Mouse (Mus musculus): ENCODE measurements around the gene Lgals2. TPM values are rescaled to one million over a fixed set of nuclear protein-coding genes. Genes with fewer than 3 reads are reported as not detected.

The Lgals2 gene
- polyA plus RNA-seq, 1 experiment, result 1.3 TPM

DNA sequence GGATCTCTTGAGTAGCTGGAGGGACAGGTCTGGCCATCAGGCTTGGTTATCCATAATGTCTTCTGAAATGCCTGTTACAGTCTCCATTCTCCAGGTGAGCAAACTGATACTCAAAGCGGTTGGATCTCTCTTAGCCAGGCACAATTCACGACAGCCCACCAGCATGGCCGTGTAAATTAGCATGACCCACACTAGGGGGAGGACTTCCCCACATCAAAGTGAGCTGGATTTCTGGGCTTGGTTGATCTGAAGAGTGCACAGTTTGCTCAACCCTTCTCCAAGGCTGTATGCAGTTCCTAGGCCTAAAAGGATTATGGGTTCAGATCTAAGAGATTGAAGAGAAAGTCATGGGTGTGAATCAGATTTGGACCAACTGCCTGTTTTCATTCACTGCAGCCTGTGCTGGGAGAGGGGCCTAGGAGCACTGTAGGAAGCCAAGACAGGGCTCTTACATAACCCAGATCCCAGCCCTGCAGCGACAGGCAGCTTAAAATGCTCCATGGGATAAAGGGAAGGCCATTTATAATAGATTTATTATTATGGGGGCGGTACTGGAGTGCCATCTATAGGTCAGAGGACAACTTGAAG is 16.8 kb upstream of the Lgals2 start:
- H3ac ChIP-seq (ENCODE audit: control insufficient read depth, insufficient read length, low read depth), result no peak overlapping the region
- TF ChIP-seq MYOD1 (IDR thresholded peaks at IDR 0.05; ENCODE audit: control insufficient read depth, insufficient read length, low read depth) (no peak), MAX (IDR thresholded peaks at IDR 0.05) (no peak), FOSL1 (IDR thresholded peaks at IDR 0.05; ENCODE audit: insufficient read depth, low read length, poor library complexity, severe bottlenecking) (no peak), CTCF (IDR thresholded peaks at IDR 0.05; ENCODE audit: control insufficient read depth, insufficient read depth, insufficient read length) (no peak), USF1 (IDR thresholded peaks at IDR 0.05; ENCODE audit: low read depth) (no peak), CEBPB (IDR thresholded peaks at IDR 0.05; ENCODE audit: low read depth) (no peak), MYOG (IDR thresholded peaks at IDR 0.05; ENCODE audit: control insufficient read depth, extremely low read depth, insufficient read length) (no peak)

DNA sequence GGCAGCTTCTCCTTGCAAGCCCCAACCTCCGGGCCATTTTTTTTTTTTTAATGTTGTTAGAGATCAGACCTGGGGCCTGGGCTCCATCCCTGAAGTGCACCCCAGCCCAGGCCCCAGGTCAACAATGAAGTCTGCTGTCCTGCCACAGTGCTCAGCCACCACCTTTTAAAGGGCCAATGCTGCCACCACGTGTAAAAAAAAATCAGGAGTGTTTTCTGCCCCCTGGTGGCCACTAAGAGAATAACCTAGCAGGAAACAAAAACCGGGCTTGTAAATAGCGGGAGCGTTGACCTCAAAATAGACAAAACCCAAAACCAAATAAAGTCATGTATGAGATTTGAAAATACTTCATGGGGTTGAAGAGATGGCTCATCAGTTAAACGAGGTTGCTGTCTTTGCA is 14.4 kb upstream of the Lgals2 start:
- TF ChIP-seq USF1 (IDR thresholded peaks at IDR 0.05; ENCODE audit: low read depth) (no peak), CTCF (IDR thresholded peaks at IDR 0.05; ENCODE audit: control insufficient read depth, insufficient read depth, insufficient read length) (peak; percentile 22), MYOD1 (IDR thresholded peaks at IDR 0.05; ENCODE audit: control insufficient read depth, insufficient read length, low read depth) (no peak), MAX (IDR thresholded peaks at IDR 0.05) (peak; percentile 90), CEBPB (IDR thresholded peaks at IDR 0.05; ENCODE audit: low read depth) (no peak), MYOG (IDR thresholded peaks at IDR 0.05; ENCODE audit: control insufficient read depth, extremely low read depth, insufficient read length) (no peak)
- Histone ChIP-seq H3K4me3 (ENCODE audit: insufficient read depth, poor library complexity, severe bottlenecking) (no peak overlapping the region), H3K27me3 (ENCODE audit: control insufficient read depth, insufficient read depth, insufficient read length) (no peaks in the 10 kb centered on the region), H3K79me2 (ENCODE audit: control insufficient read depth, insufficient read depth) (no peaks in the 10 kb centered on the region), H3K36me3 (ENCODE audit: control insufficient read depth, insufficient read depth) (no peaks in the 10 kb centered on the region), H3ac (ENCODE audit: control insufficient read depth, insufficient read length, low read depth) (no peak overlapping the region), H3K79me3 (ENCODE audit: low read depth) (no peaks in the 10 kb centered on the region)

More for the DNA sequence above, 16.8 kb upstream of the Lgals2 start:
- no peaks in the 10 kb centered on the region for H3K79me3 ChIP-seq (ENCODE audit: low read depth)
- no peak overlapping the region for H3K4me3 ChIP-seq (ENCODE audit: insufficient read depth, poor library complexity, severe bottlenecking)
- H3K36me3 ChIP-seq (ENCODE audit: control insufficient read depth, insufficient read depth), result no peaks in the 10 kb centered on the region
- H3K27me3 ChIP-seq (ENCODE audit: control insufficient read depth, insufficient read depth, insufficient read length), result no peaks in the 10 kb centered on the region
- H3K79me2 ChIP-seq (ENCODE audit: control insufficient read depth, insufficient read depth), result no peaks in the 10 kb centered on the region

DNA sequence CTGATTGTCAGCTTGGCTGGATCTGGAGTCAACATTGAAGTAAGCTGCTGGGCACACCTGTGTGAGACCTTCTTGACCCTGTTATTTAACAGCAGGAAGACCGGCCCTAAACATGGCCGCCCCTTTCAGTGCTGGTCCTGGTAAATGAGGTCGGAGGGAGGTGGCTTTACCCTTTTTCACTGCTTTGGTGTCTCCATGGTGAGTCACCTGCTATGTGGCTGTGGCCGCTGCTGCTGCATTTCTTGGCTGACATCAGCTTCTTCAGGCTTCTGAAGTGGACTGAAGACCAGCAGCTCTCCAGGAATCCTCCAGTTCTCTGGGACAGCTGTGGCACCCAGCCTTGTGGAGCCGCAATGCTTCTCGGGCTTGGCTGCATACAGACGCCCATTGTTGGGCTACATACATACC is 13.5 kb upstream of the Lgals2 start:
- TF ChIP-seq FOSL1 (IDR thresholded peaks at IDR 0.05; ENCODE audit: insufficient read depth, low read length, poor library complexity, severe bottlenecking) (peak; percentile 81), MYOD1 (IDR thresholded peaks at IDR 0.05; ENCODE audit: control insufficient read depth, insufficient read length, low read depth) (no peak), CTCF (IDR thresholded peaks at IDR 0.05; ENCODE audit: control insufficient read depth, insufficient read depth, insufficient read length) (no peak), MAX (IDR thresholded peaks at IDR 0.05) (peak; percentile 41), MYOG (IDR thresholded peaks at IDR 0.05; ENCODE audit: control insufficient read depth, extremely low read depth, insufficient read length) (no peak), CEBPB (IDR thresholded peaks at IDR 0.05; ENCODE audit: low read depth) (no peak), USF1 (IDR thresholded peaks at IDR 0.05; ENCODE audit: low read depth) (no peak)
- Histone ChIP-seq H3K27me3 (ENCODE audit: control insufficient read depth, insufficient read depth, insufficient read length) (no peaks in the 10 kb centered on the region), H3K79me3 (ENCODE audit: low read depth) (no peaks in the 10 kb centered on the region), H3K4me3 (ENCODE audit: insufficient read depth, poor library complexity, severe bottlenecking) (no peak overlapping the region), H3K79me2 (ENCODE audit: control insufficient read depth, insufficient read depth) (no peaks in the 10 kb centered on the region), H3K36me3 (ENCODE audit: control insufficient read depth, insufficient read depth) (no peaks in the 10 kb centered on the region), H3ac (ENCODE audit: control insufficient read depth, insufficient read length, low read depth) (no peak overlapping the region)

DNA sequence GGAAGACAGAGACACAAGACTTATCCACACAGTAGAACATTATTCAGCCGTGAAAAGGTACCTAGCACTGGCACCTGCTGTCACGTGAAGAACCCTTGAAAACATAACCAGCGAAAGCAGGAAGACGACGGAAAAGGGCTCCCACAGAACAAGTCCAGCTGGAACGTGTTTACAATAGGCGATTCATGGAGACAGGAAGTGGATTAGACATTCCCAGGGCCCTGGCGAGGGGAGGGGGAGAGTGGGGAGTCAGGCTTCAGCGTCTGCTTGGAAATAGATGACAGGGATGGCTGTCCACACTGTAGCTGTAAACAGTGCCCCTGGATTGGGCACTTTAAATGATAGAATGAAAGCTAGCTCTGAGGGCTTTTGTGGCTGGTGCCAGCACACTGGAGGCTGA is 13.1 kb upstream of the Lgals2 start:
- H3K4me3 ChIP-seq (ENCODE audit: insufficient read depth, poor library complexity, severe bottlenecking), result no peak overlapping the region
- no peak for TF ChIP-seq MYOD1 (IDR thresholded peaks at IDR 0.05; ENCODE audit: control insufficient read depth, insufficient read length, low read depth)
- TF ChIP-seq USF1 (IDR thresholded peaks at IDR 0.05; ENCODE audit: low read depth), result peak; percentile 75
- no peaks in the 10 kb centered on the region for H3K79me2 ChIP-seq (ENCODE audit: control insufficient read depth, insufficient read depth)

DNA sequence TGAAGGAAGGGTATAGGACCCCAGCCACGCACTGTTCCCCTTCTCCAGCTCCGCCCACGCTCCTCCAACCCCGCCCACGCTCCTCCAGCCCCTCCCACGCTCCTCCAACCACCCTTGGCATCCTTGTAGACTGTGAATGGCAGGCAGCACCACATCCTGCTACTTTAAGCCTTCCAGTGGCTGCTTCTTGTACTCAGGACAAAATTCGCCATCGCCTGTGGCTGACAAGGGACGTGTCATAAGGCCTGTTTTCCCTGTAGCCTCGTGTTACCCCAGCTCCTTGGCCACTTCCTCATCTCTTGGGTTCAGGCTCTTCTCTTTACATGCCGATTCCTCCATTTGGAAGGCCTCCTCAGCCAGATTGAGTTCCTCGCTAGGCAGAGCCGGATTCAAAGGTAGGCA is 8.5 kb upstream of the Lgals2 start:
- H3K27me3 ChIP-seq (ENCODE audit: control insufficient read depth, insufficient read depth, insufficient read length), result no peaks in the 10 kb centered on the region
- H3ac ChIP-seq (ENCODE audit: control insufficient read depth, insufficient read length, low read depth), result no peak overlapping the region
- H3K4me3 ChIP-seq (ENCODE audit: insufficient read depth, poor library complexity, severe bottlenecking), result no peak overlapping the region
- H3K36me3 ChIP-seq (ENCODE audit: control insufficient read depth, insufficient read depth), result no peaks in the 10 kb centered on the region
- H3K79me2 ChIP-seq (ENCODE audit: control insufficient read depth, insufficient read depth), result no peaks in the 10 kb centered on the region
- TF ChIP-seq CEBPB (IDR thresholded peaks at IDR 0.05; ENCODE audit: low read depth), result no peak
- no peaks in the 10 kb centered on the region for H3K79me3 ChIP-seq (ENCODE audit: low read depth)

More for the DNA sequence above, 13.1 kb upstream of the Lgals2 start:
- Histone ChIP-seq H3K36me3 (ENCODE audit: control insufficient read depth, insufficient read depth) (no peaks in the 10 kb centered on the region), H3K79me3 (ENCODE audit: low read depth) (no peaks in the 10 kb centered on the region), H3ac (ENCODE audit: control insufficient read depth, insufficient read length, low read depth) (no peak overlapping the region), H3K27me3 (ENCODE audit: control insufficient read depth, insufficient read depth, insufficient read length) (no peaks in the 10 kb centered on the region)

DNA sequence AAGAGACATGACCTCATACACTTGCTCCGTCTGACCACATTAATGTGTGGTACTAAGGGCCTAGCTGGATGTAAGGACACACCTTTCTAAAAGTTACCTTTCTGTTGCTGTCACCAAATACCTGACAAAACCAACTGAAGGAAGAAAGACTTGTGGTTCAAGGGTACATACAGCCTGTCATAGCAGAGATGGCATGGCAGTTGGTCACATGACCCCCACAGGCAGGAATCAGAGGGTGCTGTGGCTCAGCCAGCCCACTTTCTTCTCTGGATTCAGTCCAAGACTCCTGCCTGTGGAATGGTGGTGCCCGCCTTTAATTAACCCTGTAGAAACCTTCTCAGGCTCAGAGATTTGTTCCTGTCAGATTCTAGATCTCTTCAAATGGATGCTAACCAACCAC is 7.8 kb upstream of the Lgals2 start:
- Histone ChIP-seq H3K27me3 (ENCODE audit: control insufficient read depth, insufficient read depth, insufficient read length) (no peaks in the 10 kb centered on the region), H3K4me3 (ENCODE audit: insufficient read depth, poor library complexity, severe bottlenecking) (no peak overlapping the region), H3K79me2 (ENCODE audit: control insufficient read depth, insufficient read depth) (no peaks in the 10 kb centered on the region), H3ac (ENCODE audit: control insufficient read depth, insufficient read length, low read depth) (no peak overlapping the region), H3K79me3 (ENCODE audit: low read depth) (no peaks in the 10 kb centered on the region), H3K36me3 (ENCODE audit: control insufficient read depth, insufficient read depth) (no peaks in the 10 kb centered on the region)
- no peak for TF ChIP-seq MYOD1 (IDR thresholded peaks at IDR 0.05; ENCODE audit: control insufficient read depth, insufficient read length, low read depth)
- no peak for TF ChIP-seq CTCF (IDR thresholded peaks at IDR 0.05; ENCODE audit: control insufficient read depth, insufficient read depth, insufficient read length)
- TF ChIP-seq USF1 (IDR thresholded peaks at IDR 0.05; ENCODE audit: low read depth), result peak; percentile 77
